Mouse (Mus musculus) heart, embryonic 10.5 days (tissue): ENCODE measurements around the gene 4930544D05Rik. TPM values are rescaled to one million over a fixed set of nuclear protein-coding genes. Genes with fewer than 3 reads are reported as not detected.

Experiments used
- polyA plus RNA-seq: library from polyadenylated mRNA; unstranded; fragments of >200 nt; fragmentation: Nextera tagmentation; extraction: Ambion mirVana; gene quantifications from 2 replicates; pipeline ENCODE4 v1.2.1, GENCODE M21; 2016

4930544D05Rik gene
- polyA plus RNA-seq, 1 experiment from 2014 or later, result not detected

Other genes starting within 250 kb of the 4930544D05Rik start
- gene Pelp1, start 205.8 kb upstream of the 4930544D05Rik start, polyA plus RNA-seq, result 37.9 and 42.9 TPM in 2 replicates
- 11.5 and 19.3 TPM in 2 replicates for gene Arrb2, start 183.2 kb upstream of the 4930544D05Rik start, polyA plus RNA-seq
- 31.0 and 37.5 TPM in 2 replicates for gene Med11, start 163.9 kb upstream of the 4930544D05Rik start, polyA plus RNA-seq
- 0.73 and 1.2 TPM in 2 replicates for gene Zmynd15, start 156.4 kb upstream of the 4930544D05Rik start, polyA plus RNA-seq
- gene Cxcl16, start 155.9 kb upstream of the 4930544D05Rik start, polyA plus RNA-seq, result 3.7 and 6.0 TPM in 2 replicates
- 6.2 and 7.4 TPM in 2 replicates for gene Tm4sf5, start 110.6 kb upstream of the 4930544D05Rik start, polyA plus RNA-seq
- not detected in 2 replicates for gene Vmo1, start 101.2 kb upstream of the 4930544D05Rik start, polyA plus RNA-seq
- gene Gltpd2, start 96.7 kb upstream of the 4930544D05Rik start, polyA plus RNA-seq, result 0.25 and 4.3 TPM in 2 replicates
- gene Psmb6, start 90.5 kb upstream of the 4930544D05Rik start, polyA plus RNA-seq, result 825 and 969 TPM in 2 replicates
- gene Gm40193, start 82.9 kb upstream of the 4930544D05Rik start, polyA plus RNA-seq, result not detected in 2 replicates
- 9.4 TPM in 2 replicates for gene Pld2, start 75.8 kb upstream of the 4930544D05Rik start, polyA plus RNA-seq
- 12.6 and 14.9 TPM in 2 replicates for gene Mink1, start 53.0 kb upstream of the 4930544D05Rik start, polyA plus RNA-seq
- not detected in 2 replicates for gene Chrne, start 3.4 kb downstream of the 4930544D05Rik start, polyA plus RNA-seq
- gene Gp1ba, start 23.3 kb downstream of the 4930544D05Rik start, polyA plus RNA-seq, result 1.6 and 1.9 TPM in 2 replicates
- 68.3 and 74.4 TPM in 2 replicates for gene Rnf167, start 31.4 kb downstream of the 4930544D05Rik start, polyA plus RNA-seq
- gene Slc25a11, start 31.6 kb downstream of the 4930544D05Rik start, polyA plus RNA-seq, result 207 and 246 TPM in 2 replicates
- 2,022 and 2,208 TPM in 2 replicates for gene Pfn1, start 38.8 kb downstream of the 4930544D05Rik start, polyA plus RNA-seq
- gene Eno3, start 41.4 kb downstream of the 4930544D05Rik start, polyA plus RNA-seq, result 188 and 256 TPM in 2 replicates
- gene Spag7, start 53.6 kb downstream of the 4930544D05Rik start, polyA plus RNA-seq, result 204 and 209 TPM in 2 replicates
- gene Camta2, start 72.3 kb downstream of the 4930544D05Rik start, polyA plus RNA-seq, result 12.0 and 12.5 TPM in 2 replicates
- 1.6 and 2.4 TPM in 2 replicates for gene Inca1, start 84.3 kb downstream of the 4930544D05Rik start, polyA plus RNA-seq
- 2.1 and 2.6 TPM in 2 replicates for gene Kif1c, start 84.7 kb downstream of the 4930544D05Rik start, polyA plus RNA-seq
- gene Zfp3, start 148.4 kb downstream of the 4930544D05Rik start, polyA plus RNA-seq, result 7.6 and 8.9 TPM in 2 replicates
- gene Scimp, start 196.7 kb downstream of the 4930544D05Rik start, polyA plus RNA-seq, result not detected in 2 replicates
- gene Rabep1, start 228.9 kb downstream of the 4930544D05Rik start, polyA plus RNA-seq, result 29.4 and 29.7 TPM in 2 replicates